Mouse (Mus musculus) heart, postnatal 10 days (tissue): ENCODE data around the gene Ccdc157. TPM values are rescaled to one million over a fixed set of nuclear protein-coding genes. Genes with fewer than 3 reads are reported as not detected.

Source experiments
- microRNA-seq, 2 experiments: library from miRNA; unstranded; fragments of <30 nt; microRNA quantifications; one replicate each; pipeline ENCODE4 v1.2.0; 2022
- total RNA-seq, 2 experiments: library from RNA; stranded (reverse); gene quantifications; 2 replicates each; pipeline ENCODE4 v1.2.3; 2021

The Ccdc157 gene
- total RNA-seq, 2 experiments from 2014 or later = 5.8 to 8.0 TPM

Small RNAs within 50 kb of the gene (microRNA-seq; reads per million reads assigned to microRNA genes)
- 1.0 to 2.8 reads per million in 2 experiments for gene Mir3060

Other genes with a start within 250 kb of the Ccdc157 start
- gene Slc35e4, start 245.6 kb downstream of the Ccdc157 start, total RNA-seq = 1 to 10 TPM; 4.3 to 4.7 TPM
- gene Tcn2, start 228.1 kb downstream of the Ccdc157 start, total RNA-seq = 10 to 100 TPM; 50.3 to 50.9 TPM
- gene Pes1, start 196.3 kb downstream of the Ccdc157 start, total RNA-seq = 10 to 100 TPM; 31.8 to 34.0 TPM
- not detected for gene 4930556J24Rik, start 183.5 kb downstream of the Ccdc157 start, total RNA-seq
- gene Gal3st1, start 176.7 kb downstream of the Ccdc157 start, total RNA-seq = under 1 TPM; 0.12 to 0.36 TPM
- under 1 TPM in 1 of 2 experiments, not detected in 1; 0.34 TPM for gene Sec14l4, start 128.8 kb downstream of the Ccdc157 start, total RNA-seq
- gene Sec14l3, start 95.5 kb downstream of the Ccdc157 start, total RNA-seq = under 1 TPM in 1 of 2 experiments, not detected in 1; 0.74 TPM
- 10 to 100 TPM; 80.7 to 82.0 TPM for gene Mtfp1, start 64.8 kb downstream of the Ccdc157 start, total RNA-seq
- gene Sec14l2, start 36.9 kb downstream of the Ccdc157 start, total RNA-seq = 1 to 10 TPM; 1.3 to 1.4 TPM
- gene Rnf215, start 25.1 kb downstream of the Ccdc157 start, total RNA-seq = 10 to 100 TPM; 17.3 to 18.9 TPM
- 10 to 100 TPM; 45.6 to 54.6 TPM for gene Sf3a1, start 57 bp upstream of the Ccdc157 start, total RNA-seq
- 10 to 100 TPM; 12.3 to 12.6 TPM for gene Tbc1d10a, start 26.5 kb upstream of the Ccdc157 start, total RNA-seq
- 10 to 100 TPM in 1 of 2 experiments, 1 to 10 TPM in 1; 7.9 to 10.4 TPM for gene Castor1, start 57.9 kb upstream of the Ccdc157 start, total RNA-seq
- not detected for gene Osm, start 76.1 kb upstream of the Ccdc157 start, total RNA-seq
- under 1 TPM; 0.55 to 0.62 TPM for gene Lif, start 97.3 kb upstream of the Ccdc157 start, total RNA-seq